Mouse (Mus musculus) ES-E14 (cell line): ENCODE results near the gene Klk5.

Experiments
- CHD2 ChIP-seq: IDR thresholded peaks from 2 replicates; pipeline ENCODE4 v1.6.1; 2014; ENCODE audit warnings: mild to moderate bottlenecking, low read depth, low read length, inconsistent platforms
- HCFC1 ChIP-seq: IDR thresholded peaks from 2 replicates; pipeline ENCODE4 v1.6.1; 2012; ENCODE audit warnings: low read length, inconsistent platforms, borderline replicate concordance; ENCODE audit not compliant: insufficient read depth
- MAFK ChIP-seq: IDR thresholded peaks from 2 replicates; pipeline ENCODE4 v1.6.1; 2014; ENCODE audit warnings: mild to moderate bottlenecking, low read depth, low read length, inconsistent platforms; ENCODE audit not compliant: insufficient read depth
- ZC3H11A ChIP-seq: IDR thresholded peaks from 2 replicates; pipeline ENCODE4 v1.6.1; 2012; ENCODE audit warnings: low read depth, mild to moderate bottlenecking, inconsistent platforms, low read length, borderline replicate concordance
- ZNF384 ChIP-seq: IDR thresholded peaks from 2 replicates; pipeline ENCODE4 v1.6.1; 2012; ENCODE audit warnings: low read depth, low read length, inconsistent platforms

GRCm38 (mm10) chr7:43810994-43811393, 30.8 kb upstream of the Klk5 start, which contains the start of gene Klk7:
- TF ChIP-seq CHD2 = no peak
- TF ChIP-seq ZC3H11A = no peak
- TF ChIP-seq ZNF384 = no peak
- no peak for TF ChIP-seq HCFC1
- TF ChIP-seq MAFK = no peak
